Mouse (Mus musculus): Measurements from ENCODE around the gene Palld. TPM values are rescaled to one million over a fixed set of nuclear protein-coding genes. Genes with fewer than 3 reads are reported as not detected.

Palld gene
- polyA plus RNA-seq, 1 experiment from 2014 or later: 138 TPM

- Histone ChIP-seq H3K4me1 (peaks cover 16% of the 10 kb centered on the region), H3K36me3 (peaks cover 37% of the 10 kb centered on the region), H3K9me3 (0 out of 2 replicates have a peak, but pooled peaks cover 4% of the 10 kb centered on the region), H3K4me2 (replicated peaks) (no peak overlapping the region), H3K9ac (no peak overlapping the region), H3K4me3 (no peak overlapping the region), H3K27ac (no peak overlapping the region), H3K27me3 (no peaks in the 10 kb centered on the region)
- WGBS: 90% methylated on average over 16 of the region's 16 CpGs
- no peak for ATAC-seq (ENCODE audit: insufficient number of reproducible peaks, insufficient read depth, low FRiP score, low TSS enrichment)
These were observed 189.1 kb downstream of the Palld start for GRCm38 (mm10) chr8:61713195-61713990.

- Histone ChIP-seq H3K36me3 (peaks cover 29% of the 10 kb centered on the region), H3K27ac (no peak overlapping the region), H3K9me3 (no peaks in the 10 kb centered on the region), H3K9ac (no peak overlapping the region), H3K4me2 (replicated peaks) (no peak overlapping the region), H3K4me1 (peaks cover 16% of the 10 kb centered on the region), H3K4me3 (no peak overlapping the region), H3K27me3 (no peaks in the 10 kb centered on the region)
- no peak for ATAC-seq (ENCODE audit: insufficient number of reproducible peaks, insufficient read depth, low FRiP score, low TSS enrichment)
- 85% methylated on average over 2 of the region's 2 CpGs for WGBS
These were observed 190.1 kb downstream of the Palld start for GRCm38 (mm10) chr8:61712426-61712825.

GRCm38 (mm10) chr8:61708586-61709305 lies 193.7 kb downstream of the Palld start:
- no peak overlapping the region for H3K4me3 ChIP-seq
- no peaks in the 10 kb centered on the region for H3K9me3 ChIP-seq
- no peaks in the 10 kb centered on the region for H3K27me3 ChIP-seq
- peaks cover 11% of the 10 kb centered on the region for H3K4me1 ChIP-seq
- peaks cover 40% of the 10 kb centered on the region for H3K36me3 ChIP-seq
- H3K4me2 ChIP-seq (replicated peaks): no peak overlapping the region
- H3K9ac ChIP-seq: no peak overlapping the region
- peak overlapping the region; percentile 47; the same call in 1 of the 2 replicates for H3K27ac ChIP-seq
- ATAC-seq (ENCODE audit: insufficient number of reproducible peaks, insufficient read depth, low FRiP score, low TSS enrichment): peak; percentile 35; the same call in 1 of the 2 replicates
- 27% methylated on average over 8 of the region's 8 CpGs for WGBS

- H3K36me3 ChIP-seq: peaks cover 44% of the 10 kb centered on the region
These were observed 197.0 kb downstream of the Palld start for GRCm38 (mm10) chr8:61705491-61705890.

GRCm38 (mm10) chr8:61702122-61702521 lies 200.4 kb downstream of the Palld start:
- no peak overlapping the region for H3K4me3 ChIP-seq
- no peak overlapping the region for H3K9ac ChIP-seq
- H3K27ac ChIP-seq: peak overlapping the region; percentile 32
- 57% methylated on average over 8 of the region's 8 CpGs for WGBS
- no peaks in the 10 kb centered on the region for H3K27me3 ChIP-seq
- H3K9me3 ChIP-seq: no peaks in the 10 kb centered on the region
- ATAC-seq (ENCODE audit: insufficient number of reproducible peaks, insufficient read depth, low FRiP score, low TSS enrichment): no peak
- H3K36me3 ChIP-seq: peaks cover 45% of the 10 kb centered on the region
- H3K4me1 ChIP-seq: peaks cover 14% of the 10 kb centered on the region
- H3K4me2 ChIP-seq (replicated peaks): no peak overlapping the region

More at GRCm38 (mm10) chr8:61705491-61705890, 197.0 kb downstream of the Palld start:
- peaks cover 25% of the 10 kb centered on the region for H3K4me1 ChIP-seq
- H3K4me2 ChIP-seq (replicated peaks): no peak overlapping the region
- no peaks in the 10 kb centered on the region for H3K9me3 ChIP-seq
- ATAC-seq (ENCODE audit: insufficient number of reproducible peaks, insufficient read depth, low FRiP score, low TSS enrichment): no peak
- H3K9ac ChIP-seq: no peak overlapping the region
- H3K27me3 ChIP-seq: no peaks in the 10 kb centered on the region
- H3K27ac ChIP-seq: no peak overlapping the region
- 81% methylated on average over 3 of the region's 3 CpGs for whole genome bisulfite sequencing
- H3K4me3 ChIP-seq: no peak overlapping the region

GRCm38 (mm10) chr8:61700932-61701681 lies 201.4 kb downstream of the Palld start:
- H3K9me3 ChIP-seq: no peaks in the 10 kb centered on the region
- peaks cover 36% of the 10 kb centered on the region for H3K36me3 ChIP-seq
- H3K4me1 ChIP-seq: peaks cover 15% of the 10 kb centered on the region
- H3K4me3 ChIP-seq: no peak overlapping the region
- H3K27me3 ChIP-seq: no peaks in the 10 kb centered on the region
- no peak for ATAC-seq (ENCODE audit: insufficient number of reproducible peaks, insufficient read depth, low FRiP score, low TSS enrichment)
- 39% methylated on average over 9 of the region's 9 CpGs for WGBS
- H3K9ac ChIP-seq: no peak overlapping the region
- H3K4me2 ChIP-seq (replicated peaks): no peak overlapping the region
- H3K27ac ChIP-seq: no peak overlapping the region

GRCm38 (mm10) chr8:61700298-61700697 lies 202.2 kb downstream of the Palld start:
- Histone ChIP-seq H3K9me3 (no peaks in the 10 kb centered on the region), H3K4me2 (replicated peaks) (no peak overlapping the region), H3K4me1 (peaks cover 21% of the 10 kb centered on the region), H3K36me3 (peaks cover 30% of the 10 kb centered on the region), H3K4me3 (no peak overlapping the region), H3K27ac (no peak overlapping the region), H3K9ac (no peak overlapping the region), H3K27me3 (no peaks in the 10 kb centered on the region)
- no peak for ATAC-seq (ENCODE audit: insufficient number of reproducible peaks, insufficient read depth, low FRiP score, low TSS enrichment)
- 87% methylated on average over 1 of the region's 1 CpGs for WGBS

GRCm38 (mm10) chr8:61698959-61699358 lies 203.5 kb downstream of the Palld start:
- no peaks in the 10 kb centered on the region for H3K27me3 ChIP-seq
- no peaks in the 10 kb centered on the region for H3K9me3 ChIP-seq
- peaks cover 23% of the 10 kb centered on the region for H3K4me1 ChIP-seq
- no peak overlapping the region for H3K27ac ChIP-seq
- no peak overlapping the region for H3K4me3 ChIP-seq
- H3K36me3 ChIP-seq: peaks cover 26% of the 10 kb centered on the region
- 77% methylated on average over 2 of the region's 2 CpGs for WGBS
- no peak overlapping the region for H3K4me2 ChIP-seq (replicated peaks)
- ATAC-seq (ENCODE audit: insufficient number of reproducible peaks, insufficient read depth, low FRiP score, low TSS enrichment): no peak
- H3K9ac ChIP-seq: no peak overlapping the region

GRCm38 (mm10) chr8:61697728-61698385 lies 204.6 kb downstream of the Palld start:
- Histone ChIP-seq H3K27ac (no peak overlapping the region), H3K4me3 (no peak overlapping the region), H3K9me3 (no peaks in the 10 kb centered on the region), H3K27me3 (no peaks in the 10 kb centered on the region), H3K4me1 (peaks cover 14% of the 10 kb centered on the region; the same call in 1 of the 2 replicates), H3K36me3 (peaks cover 26% of the 10 kb centered on the region), H3K9ac (no peak overlapping the region), H3K4me2 (replicated peaks) (no peak overlapping the region)
- 66% methylated on average over 7 of the region's 7 CpGs for WGBS
- no peak for ATAC-seq (ENCODE audit: insufficient number of reproducible peaks, insufficient read depth, low FRiP score, low TSS enrichment)

GRCm38 (mm10) chr8:61696846-61697455 lies 205.5 kb downstream of the Palld start:
- Histone ChIP-seq H3K36me3 (peaks cover 17% of the 10 kb centered on the region), H3K27me3 (no peaks in the 10 kb centered on the region), H3K4me1 (peaks cover 10% of the 10 kb centered on the region; the same call in 1 of the 2 replicates), H3K4me3 (no peak overlapping the region), H3K27ac (no peak overlapping the region), H3K9me3 (no peaks in the 10 kb centered on the region), H3K9ac (no peak overlapping the region), H3K4me2 (replicated peaks) (no peak overlapping the region)
- ATAC-seq (ENCODE audit: insufficient number of reproducible peaks, insufficient read depth, low FRiP score, low TSS enrichment): no peak
- WGBS: 85% methylated on average over 2 of the region's 2 CpGs

GRCm38 (mm10) chr8:61695416-61695815 lies 207.1 kb downstream of the Palld start:
- WGBS: 0% methylated on average over 1 of the region's 1 CpGs
- no peak for ATAC-seq (ENCODE audit: insufficient number of reproducible peaks, insufficient read depth, low FRiP score, low TSS enrichment)

More at GRCm38 (mm10) chr8:61695416-61695815, 207.1 kb downstream of the Palld start:
- H3K9me3 ChIP-seq: no peaks in the 10 kb centered on the region
- no peak overlapping the region for H3K4me2 ChIP-seq (replicated peaks)
- H3K4me3 ChIP-seq: no peak overlapping the region
- peaks cover 10% of the 10 kb centered on the region; the same call in 1 of the 2 replicates for H3K4me1 ChIP-seq
- no peaks in the 10 kb centered on the region for H3K27me3 ChIP-seq
- no peak overlapping the region for H3K27ac ChIP-seq
- no peak overlapping the region for H3K9ac ChIP-seq
- H3K36me3 ChIP-seq: peaks cover 2% of the 10 kb centered on the region

All from embryonic facial prominence, embryonic 12.5 days (tissue).